Mouse (Mus musculus): ENCODE results near the gene Cacna1s.

DNA sequence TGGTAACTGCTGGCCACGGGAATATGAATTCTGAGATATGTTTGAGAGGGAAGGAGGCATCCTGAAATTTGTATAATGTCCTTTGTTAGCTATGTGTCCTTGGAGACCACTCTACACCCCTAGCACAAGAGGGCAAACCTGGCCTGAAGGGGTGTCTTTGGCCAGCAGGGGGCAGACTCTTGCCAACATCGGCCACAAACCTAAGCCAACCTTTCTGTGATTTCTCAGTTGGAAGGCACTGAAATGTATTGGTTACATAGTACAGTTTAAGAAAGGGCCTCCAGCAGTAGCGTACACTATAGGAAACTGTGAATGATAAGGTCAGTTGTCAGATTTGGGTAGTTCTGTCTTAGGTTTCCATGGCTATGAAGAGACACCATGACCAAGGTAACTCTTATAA, 63.6 kb downstream of the Cacna1s start:
- TF ChIP-seq POLR2A (IDR thresholded peaks at IDR 0.05; ENCODE audit: low read depth, low read length), result no peak
- TF ChIP-seq CTCF (IDR thresholded peaks at IDR 0.05; ENCODE audit: extremely low read depth, insufficient read length, insufficient replicate concordance, low read depth, low read length), result peak; percentile 93; the same call in 1 of the 2 replicates

All from small intestine, adult 2 months (tissue).